Mouse (Mus musculus) E14TG2a.4 (cell line): ENCODE results near the gene Ppm1h.

ENCODE experiments used
- CTCF ChIP-seq: conservative IDR thresholded peaks from 2 replicates; pipeline ENCODE4 v1.5.1; 2014; ENCODE audit warnings: low read length
- NANOG ChIP-seq: IDR thresholded peaks from 2 replicates; pipeline ENCODE4 v1.6.1; 2014; ENCODE audit warnings: borderline replicate concordance, low read length, mixed read lengths

- no peak for TF ChIP-seq CTCF
- TF ChIP-seq NANOG, result no peak
These were observed 139.2 kb downstream of the Ppm1h start for GRCm38 (mm10) chr10:122817741-122818140.
